Mouse (Mus musculus): ENCODE data around the gene Cad. TPM values are rescaled to one million over a fixed set of nuclear protein-coding genes. Genes with fewer than 3 reads are reported as not detected.

The Cad gene
- polyA plus RNA-seq, 1 experiment from 2014 or later: 36.2 TPM

Other genes with a start within 250 kb of the Cad start
- 22.4 and 23.6 TPM in 2 replicates for gene Mapre3, start 240.1 kb upstream of the Cad start, polyA plus RNA-seq (2015; fragmentation: Nextera tagmentation; extraction: Ambion mirVana)
- gene Tmem214, start 186.8 kb upstream of the Cad start, polyA plus RNA-seq (2015; fragmentation: Nextera tagmentation; extraction: Ambion mirVana): 82.4 and 93.2 TPM in 2 replicates
- 20.6 and 25.9 TPM in 2 replicates for gene Agbl5, start 166.1 kb upstream of the Cad start, polyA plus RNA-seq (2015; fragmentation: Nextera tagmentation; extraction: Ambion mirVana)
- 491 and 504 TPM in 2 replicates for gene Ost4, start 147.0 kb upstream of the Cad start, polyA plus RNA-seq (2015; fragmentation: Nextera tagmentation; extraction: Ambion mirVana)
- gene Emilin1, start 141.4 kb upstream of the Cad start, polyA plus RNA-seq (2015; fragmentation: Nextera tagmentation; extraction: Ambion mirVana): 258 and 306 TPM in 2 replicates
- 29.3 and 29.7 TPM in 2 replicates for gene Khk, start 133.3 kb upstream of the Cad start, polyA plus RNA-seq (2015; fragmentation: Nextera tagmentation; extraction: Ambion mirVana)
- gene Cgref1, start 109.2 kb upstream of the Cad start, polyA plus RNA-seq (2015; fragmentation: Nextera tagmentation; extraction: Ambion mirVana): 12.5 and 17.4 TPM in 2 replicates
- gene Preb, start 94.4 kb upstream of the Cad start, polyA plus RNA-seq (2015; fragmentation: Nextera tagmentation; extraction: Ambion mirVana): 146 and 151 TPM in 2 replicates
- 1.6 and 1.8 TPM in 2 replicates for gene Tcf23, start 86.1 kb upstream of the Cad start, polyA plus RNA-seq (2015; fragmentation: Nextera tagmentation; extraction: Ambion mirVana)
- 145 and 149 TPM in 2 replicates for gene Atraid, start 6.5 kb upstream of the Cad start, polyA plus RNA-seq (2015; fragmentation: Nextera tagmentation; extraction: Ambion mirVana)
- gene Slc5a6, start 5.9 kb upstream of the Cad start, polyA plus RNA-seq (2015; fragmentation: Nextera tagmentation; extraction: Ambion mirVana): 10.4 and 11.8 TPM in 2 replicates
- gene Dnajc5g, start 51.5 kb downstream of the Cad start, polyA plus RNA-seq (2015; fragmentation: Nextera tagmentation; extraction: Ambion mirVana): not detected in 2 replicates
- gene Slc30a3, start 53.5 kb downstream of the Cad start, polyA plus RNA-seq (2015; fragmentation: Nextera tagmentation; extraction: Ambion mirVana): 2.8 and 3.1 TPM in 2 replicates
- gene Trim54, start 61.9 kb downstream of the Cad start, polyA plus RNA-seq (2015; fragmentation: Nextera tagmentation; extraction: Ambion mirVana): 1.2 and 1.6 TPM in 2 replicates
- not detected in 2 replicates for gene Ucn, start 84.0 kb downstream of the Cad start, polyA plus RNA-seq (2015; fragmentation: Nextera tagmentation; extraction: Ambion mirVana)
- gene Mpv17, start 99.5 kb downstream of the Cad start, polyA plus RNA-seq (2015; fragmentation: Nextera tagmentation; extraction: Ambion mirVana): 62.6 and 76.8 TPM in 2 replicates
- 2.0 and 2.1 TPM in 2 replicates for gene Gm29609, start 125.1 kb downstream of the Cad start, polyA plus RNA-seq (2015; fragmentation: Nextera tagmentation; extraction: Ambion mirVana)
- gene Gtf3c2, start 125.4 kb downstream of the Cad start, polyA plus RNA-seq (2015; fragmentation: Nextera tagmentation; extraction: Ambion mirVana): 83.0 and 93.5 TPM in 2 replicates
- gene Snx17, start 138.4 kb downstream of the Cad start, polyA plus RNA-seq (2015; fragmentation: Nextera tagmentation; extraction: Ambion mirVana): 140 and 148 TPM in 2 replicates
- gene Eif2b4, start 138.7 kb downstream of the Cad start, polyA plus RNA-seq (2015; fragmentation: Nextera tagmentation; extraction: Ambion mirVana): 64.9 and 65.9 TPM in 2 replicates
- gene Zfp513, start 147.5 kb downstream of the Cad start, polyA plus RNA-seq (2015; fragmentation: Nextera tagmentation; extraction: Ambion mirVana): 9.1 and 11.9 TPM in 2 replicates
- gene Ppm1g, start 165.9 kb downstream of the Cad start, polyA plus RNA-seq (2015; fragmentation: Nextera tagmentation; extraction: Ambion mirVana): 130 and 144 TPM in 2 replicates
- 156 and 171 TPM in 2 replicates for gene Nrbp1, start 186.1 kb downstream of the Cad start, polyA plus RNA-seq (2015; fragmentation: Nextera tagmentation; extraction: Ambion mirVana)
- 0.83 TPM in 1 of 2 replicates, not detected in the other for gene Gm9970, start 186.5 kb downstream of the Cad start, polyA plus RNA-seq (2015; fragmentation: Nextera tagmentation; extraction: Ambion mirVana)
- 21.5 and 25.1 TPM in 2 replicates for gene Krtcap3, start 196.9 kb downstream of the Cad start, polyA plus RNA-seq (2015; fragmentation: Nextera tagmentation; extraction: Ambion mirVana)
- gene Ift172, start 236.3 kb downstream of the Cad start, polyA plus RNA-seq (2015; fragmentation: Nextera tagmentation; extraction: Ambion mirVana): 36.3 and 36.9 TPM in 2 replicates
- gene Fndc4, start 241.3 kb downstream of the Cad start, polyA plus RNA-seq (2015; fragmentation: Nextera tagmentation; extraction: Ambion mirVana): 42.3 and 46.2 TPM in 2 replicates
- gene Gckr, start 242.7 kb downstream of the Cad start, polyA plus RNA-seq (2015; fragmentation: Nextera tagmentation; extraction: Ambion mirVana): 0.21 and 0.70 TPM in 2 replicates